Mouse (Mus musculus) brown adipose tissue, adult 24 weeks (tissue): Measurements from ENCODE around the gene Gm48552. TPM values are rescaled to one million over a fixed set of nuclear protein-coding genes. Genes with fewer than 3 reads are reported as not detected.

ENCODE experiments used
- H3K27ac ChIP-seq: fragments of 200-500 bp; replicated peaks from 2 replicates; pipeline ENCODE4 v1.5.1; 2012; ENCODE audit warnings: low read depth, mild to moderate bottlenecking, low read length
- H3K4me1 ChIP-seq: fragments of 200-500 bp; 2 replicates; pipeline ENCODE4 v1.6.1; 2012; ENCODE audit warnings: low read length, mixed read lengths; ENCODE audit not compliant: control insufficient read depth, insufficient read depth, insufficient read length
- H3K4me3 ChIP-seq: fragments of 200-500 bp; 2 replicates; pipeline ENCODE4 v1.5.1; 2012; ENCODE audit warnings: low read depth, mild to moderate bottlenecking, low read length, moderate library complexity; ENCODE audit not compliant: insufficient read depth
- polyA plus RNA-seq: library from polyadenylated mRNA; stranded (reverse); fragments of >200 nt; gene quantifications from 2 replicates; pipeline ENCODE4 v1.2.4, GENCODE M21; 2012; ENCODE audit not compliant: missing spikeins, insufficient read depth, insufficient read length

Gm48552 gene
- polyA plus RNA-seq, 1 experiment = not detected

GRCm38 (mm10) chr10:81413310-81414261 lies 24.8 kb downstream of the Gm48552 start:
- Histone ChIP-seq H3K4me1 (peaks cover 64% of the 10 kb centered on the region), H3K27ac (peak overlapping the region; percentile 93), H3K4me3 (peak overlapping the region; percentile 48)

DNA sequence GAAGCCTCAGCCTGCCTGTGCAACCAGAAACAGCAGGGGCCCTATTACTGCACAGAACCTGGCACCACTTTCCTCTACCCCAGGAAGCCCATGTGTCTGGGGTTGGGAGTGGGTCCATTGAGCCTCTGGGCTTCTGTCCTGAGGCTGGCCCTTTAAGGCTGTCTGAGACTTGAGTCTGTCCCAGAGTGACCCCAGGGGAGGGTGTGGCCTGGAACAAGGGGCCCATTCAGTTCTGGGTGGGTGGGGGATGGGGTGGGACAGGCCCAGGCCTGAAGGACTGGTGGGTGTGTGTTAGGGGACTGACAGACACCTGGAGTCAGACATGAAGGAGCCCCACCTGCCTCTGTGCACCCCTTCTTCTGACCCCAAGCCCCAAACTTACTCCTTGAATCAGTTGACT lies 25.9 kb downstream of the Gm48552 start:
- Histone ChIP-seq H3K27ac (peak overlapping the region; percentile 93), H3K4me1 (peaks cover 72% of the 10 kb centered on the region), H3K4me3 (no peak overlapping the region)

GRCm38 (mm10) chr10:81415146-81415545 lies 26.3 kb downstream of the Gm48552 start:
- Histone ChIP-seq H3K27ac (peak overlapping the region; percentile 74), H3K4me3 (no peak overlapping the region), H3K4me1 (peaks cover 73% of the 10 kb centered on the region)

DNA sequence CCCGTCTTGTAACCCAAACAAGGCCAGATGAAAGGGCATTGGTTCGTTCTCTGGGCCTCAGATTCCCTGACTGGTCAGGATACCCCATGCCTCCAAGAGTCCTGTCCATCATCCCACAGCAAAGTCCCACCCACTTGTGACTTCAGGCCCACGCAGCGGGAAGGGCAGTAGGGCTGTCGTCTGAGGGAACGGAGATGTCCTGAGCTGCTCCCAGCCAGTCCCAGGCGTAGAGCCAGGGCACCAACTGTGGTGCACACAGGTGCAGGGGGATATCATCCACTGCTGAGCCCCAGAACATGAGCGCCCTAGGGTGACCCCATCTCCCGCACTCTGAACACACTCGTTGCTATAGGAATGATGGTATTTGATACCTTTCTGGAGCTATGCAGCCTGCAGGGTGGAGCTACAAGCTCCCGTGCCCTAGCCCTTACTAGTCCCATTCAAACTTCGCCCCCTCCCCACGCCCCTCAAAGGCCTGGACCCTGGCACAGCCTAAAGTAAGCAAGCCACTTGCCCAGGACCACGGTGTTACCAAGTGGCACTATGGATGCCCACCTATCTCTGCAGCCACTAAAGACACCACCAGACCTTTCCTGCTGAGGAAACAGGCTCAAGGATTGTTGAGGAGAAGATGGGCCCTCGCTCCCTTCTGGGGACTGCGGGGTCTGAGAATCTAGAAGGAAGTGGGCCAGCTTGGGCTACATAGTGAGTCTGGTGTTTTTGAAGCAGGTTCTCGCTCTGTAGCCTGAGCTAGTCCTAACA lies 26.9 kb downstream of the Gm48552 start:
- peaks cover 70% of the 10 kb centered on the region for H3K4me1 ChIP-seq
- H3K27ac ChIP-seq = peak overlapping the region; percentile 74
- H3K4me3 ChIP-seq = no peak overlapping the region

GRCm38 (mm10) chr10:81416581-81417226 lies 27.9 kb downstream of the Gm48552 start:
- Histone ChIP-seq H3K4me1 (peaks cover 73% of the 10 kb centered on the region), H3K4me3 (no peak overlapping the region; the same call in 1 of the 2 replicates)

GRCm38 (mm10) chr10:81417227-81418215 lies 28.7 kb downstream of the Gm48552 start:
- no peak overlapping the region for H3K4me3 ChIP-seq
- peak overlapping the region; percentile 65 for H3K27ac ChIP-seq
- H3K4me1 ChIP-seq = peaks cover 71% of the 10 kb centered on the region

More at GRCm38 (mm10) chr10:81416581-81417226, 27.9 kb downstream of the Gm48552 start:
- H3K27ac ChIP-seq = peak overlapping the region; percentile 37; the same call in 1 of the 2 replicates

- H3K27ac ChIP-seq = peak overlapping the region; percentile 67
- peaks cover 65% of the 10 kb centered on the region for H3K4me1 ChIP-seq
- H3K4me3 ChIP-seq = no peak overlapping the region
These were observed 29.6 kb downstream of the Gm48552 start for GRCm38 (mm10) chr10:81418216-81419070.

- peaks cover 61% of the 10 kb centered on the region for H3K4me1 ChIP-seq
- no peak overlapping the region for H3K4me3 ChIP-seq
- peak overlapping the region; percentile 67 for H3K27ac ChIP-seq
These were observed 30.5 kb downstream of the Gm48552 start for GRCm38 (mm10) chr10:81419111-81419928.

- no peak overlapping the region for H3K4me3 ChIP-seq
These were observed 31.5 kb downstream of the Gm48552 start for GRCm38 (mm10) chr10:81420191-81420767.

GRCm38 (mm10) chr10:81421041-81421796 lies 32.4 kb downstream of the Gm48552 start:
- peaks cover 53% of the 10 kb centered on the region for H3K4me1 ChIP-seq
- no peak overlapping the region for H3K4me3 ChIP-seq
- H3K27ac ChIP-seq = no peak overlapping the region

More at GRCm38 (mm10) chr10:81420191-81420767, 31.5 kb downstream of the Gm48552 start:
- Histone ChIP-seq H3K27ac (no peak overlapping the region), H3K4me1 (peaks cover 61% of the 10 kb centered on the region)

- Histone ChIP-seq H3K4me3 (no peak overlapping the region), H3K27ac (no peak overlapping the region), H3K4me1 (peaks cover 51% of the 10 kb centered on the region)
These were observed 32.9 kb downstream of the Gm48552 start for GRCm38 (mm10) chr10:81421797-81422100.

DNA sequence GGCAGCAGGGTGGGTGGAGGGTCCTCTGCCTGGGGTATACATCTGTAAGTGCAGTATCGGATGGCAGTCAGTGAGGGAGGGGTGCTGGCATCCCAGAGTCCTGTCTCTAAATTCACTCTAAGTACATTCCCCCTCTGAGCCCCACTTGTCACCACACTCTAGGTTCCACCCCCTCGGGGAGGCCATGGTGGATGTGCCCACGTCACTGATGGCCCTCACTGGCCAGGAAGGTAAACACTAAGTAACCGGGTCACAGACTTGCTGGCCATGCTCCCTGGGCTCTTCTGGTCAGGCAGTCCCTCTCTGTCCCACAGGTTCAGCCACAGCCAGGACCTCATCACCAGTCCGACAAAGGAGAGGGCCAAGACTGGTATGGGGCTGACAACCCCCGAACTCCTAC lies 33.4 kb downstream of the Gm48552 start:
- H3K27ac ChIP-seq = no peak overlapping the region
- peaks cover 48% of the 10 kb centered on the region for H3K4me1 ChIP-seq
- H3K4me3 ChIP-seq = no peak overlapping the region
